Mouse (Mus musculus) embryonic fibroblast, embryonic 13.5 days (primary cell): ENCODE results near the gene Tvp23b.

Source experiments
- CTCF ChIP-seq: IDR thresholded peaks from 2 replicates; pipeline ENCODE4 v1.5.1; 2011; ENCODE audit warnings: mild to moderate bottlenecking, control low read depth, low read length, moderate library complexity, borderline replicate concordance; ENCODE audit not compliant: insufficient read depth
- POLR2A ChIP-seq: IDR thresholded peaks from 2 replicates; pipeline ENCODE4 v1.6.1; 2011; ENCODE audit warnings: low read depth, mild to moderate bottlenecking, control low read depth, low read length, moderate library complexity

DNA sequence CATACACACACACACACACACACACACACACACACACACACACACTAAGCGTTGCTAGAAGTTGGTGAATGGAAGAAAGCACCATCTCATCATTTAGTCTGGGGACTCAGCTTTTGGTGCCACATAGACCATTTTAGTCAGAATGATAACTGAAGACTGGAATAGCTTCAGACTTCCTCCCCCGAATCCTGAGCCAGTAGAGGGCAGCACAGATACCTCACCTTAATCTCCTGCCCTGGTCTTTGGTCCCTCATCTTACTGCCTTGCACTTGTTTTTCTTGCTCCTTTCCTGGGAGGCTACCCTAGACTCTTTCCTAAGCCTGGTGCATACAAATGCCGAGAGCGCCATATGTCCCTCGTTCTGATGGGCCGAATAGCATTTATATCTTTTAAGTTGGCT lies 35.3 kb downstream of the Tvp23b start:
- TF ChIP-seq CTCF, result no peak
- TF ChIP-seq POLR2A, result no peak
